Mouse (Mus musculus) CH12F3 (cell line): ENCODE data around the gene Rpp25l.
"Not testable (repeated sequence)": the region's sequence is repeated elsewhere in the genome, so short reads cannot be mapped to it uniquely, and the experiment has no call there.

ENCODE experiments used
- in situ Hi-C: fragments of 300-500 bp; cut with MboI; formaldehyde crosslinking; loops from 2 replicates; pipeline ENCODE4 v1.14.3; 2020; ENCODE audit warnings: low sequenced_read_pairs

Rpp25l gene

GRCm38 (mm10) chr4:41737602-41738255 is 24.4 kb upstream of the Rpp25l start:
- in situ Hi-C loops = no loop called here

DNA sequence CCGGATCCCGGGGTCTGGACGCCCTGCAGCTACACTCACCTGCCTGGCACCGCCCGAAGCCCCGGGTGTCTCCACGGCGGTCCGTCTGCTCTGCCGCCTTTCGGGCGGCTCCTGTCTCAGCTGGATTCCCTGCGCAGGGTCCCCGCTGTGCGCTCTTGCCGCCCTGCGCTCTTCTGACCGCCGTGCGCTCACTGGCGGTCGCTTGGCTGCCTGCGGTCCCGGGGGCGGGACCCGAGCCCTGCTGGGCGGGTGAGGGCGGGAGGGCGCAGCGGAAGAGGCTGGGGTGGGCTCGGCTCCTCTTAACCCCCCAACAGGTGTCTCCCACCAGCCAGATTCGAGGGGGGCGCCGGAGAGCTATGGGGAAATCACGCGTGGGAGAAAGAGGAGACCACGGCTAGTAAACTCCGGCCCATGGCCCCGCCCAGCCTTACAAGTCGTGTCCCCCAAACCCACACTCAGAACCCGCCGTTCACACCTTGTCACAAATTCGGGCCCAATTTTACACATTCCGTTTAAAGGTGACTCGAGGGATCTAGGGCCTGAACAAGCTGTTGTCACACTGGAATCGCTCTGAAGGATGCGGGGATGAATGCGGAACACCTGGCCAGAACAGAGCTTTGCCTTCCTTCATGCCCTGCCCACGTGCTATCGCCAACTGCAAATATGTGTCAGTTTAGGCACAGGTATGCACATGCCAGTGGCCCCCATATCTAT is 17.9 kb upstream of the Rpp25l start, which contains the start of gene Arid3c:
Gene Arid3c (minus strand): TSS at position 91 of the 714 bp plus-strand sequence.
- in situ Hi-C loops = no loop called here

DNA sequence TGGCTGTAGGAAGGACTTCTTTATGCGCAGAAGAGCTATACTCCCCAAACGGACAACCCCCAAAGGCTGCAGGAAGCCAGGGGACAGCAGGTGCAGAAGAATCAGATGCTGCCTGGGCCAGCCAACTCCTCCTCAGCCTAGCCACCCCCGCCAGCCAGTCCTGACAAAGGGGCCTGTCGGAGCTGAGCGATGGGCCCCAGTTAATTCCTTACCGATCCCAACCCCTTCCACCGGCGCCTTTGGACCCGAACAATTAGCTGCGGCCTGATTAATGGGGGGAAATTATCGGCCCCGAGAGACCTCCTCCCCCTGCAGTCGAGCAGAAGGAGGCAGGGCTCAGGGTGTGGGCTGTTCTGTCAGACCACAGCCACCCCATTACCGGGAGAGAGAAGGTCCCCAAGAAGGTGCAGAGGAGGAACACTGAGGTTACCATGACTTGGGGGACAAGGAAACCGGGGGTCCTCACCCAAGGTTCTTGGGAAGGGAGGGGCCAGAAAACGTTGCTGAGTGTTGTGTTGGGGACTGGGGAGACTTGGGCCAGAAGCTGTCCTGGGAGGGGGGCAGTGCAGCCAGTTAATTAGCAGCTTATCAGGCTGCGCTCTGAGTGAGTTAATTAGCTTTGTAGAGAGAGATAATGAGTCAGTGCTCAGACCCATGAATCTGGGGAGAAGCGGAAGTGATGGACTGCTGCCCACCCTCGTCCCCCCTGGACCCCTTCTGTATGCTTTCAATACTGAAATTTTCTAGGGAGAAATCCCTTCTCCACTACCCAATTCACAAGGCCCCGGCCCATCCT is 13.7 kb upstream of the Rpp25l start:
- in situ Hi-C loops = no loop called here

DNA sequence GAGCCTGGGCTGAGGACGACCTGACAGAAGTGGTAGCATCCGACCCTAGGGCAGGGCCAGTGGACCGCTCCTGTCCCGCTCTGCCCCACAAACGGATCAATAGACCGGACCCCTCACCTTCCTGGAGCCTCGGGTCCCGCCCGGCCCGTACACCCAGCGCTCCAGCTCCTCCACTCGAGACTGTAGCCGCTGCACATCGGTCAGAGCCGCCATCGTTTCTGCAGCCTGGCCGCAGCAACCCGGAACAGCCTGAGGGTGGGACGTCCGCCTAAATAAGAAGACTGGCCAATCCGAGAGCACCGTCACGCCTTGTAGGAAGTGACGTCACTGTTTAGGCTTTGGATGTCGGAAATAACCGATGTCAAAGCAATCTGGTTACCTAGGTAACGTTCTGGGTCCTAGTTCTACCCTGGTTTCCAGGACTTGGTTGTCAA is 9.6 kb upstream of the Rpp25l start, which contains the start of gene Dctn3:
Gene Dctn3 (minus strand): TSS at position 253 of the 434 bp plus-strand sequence.
- in situ Hi-C loops = no loop called here

DNA sequence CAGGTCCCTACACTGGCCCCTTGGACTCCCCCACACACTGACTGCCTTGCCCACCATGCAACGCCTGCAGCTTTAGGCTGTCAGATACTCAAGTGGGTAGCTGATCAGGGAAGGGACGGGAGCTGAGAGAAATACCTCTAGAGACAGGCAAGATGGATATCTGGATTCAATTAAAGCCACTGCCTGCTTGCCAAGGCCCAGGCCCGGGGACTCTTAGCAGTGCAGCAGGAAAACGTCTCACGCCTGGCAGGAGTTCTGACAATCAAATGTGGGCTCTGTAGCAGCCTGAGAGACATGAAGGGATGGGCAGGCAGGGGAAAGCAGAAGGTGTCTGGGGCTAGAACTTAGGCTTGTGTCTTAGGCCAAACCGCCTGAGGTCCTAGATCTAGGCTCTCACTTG is 3.5 kb upstream of the Rpp25l start:
- in situ Hi-C loops = no loop called here

DNA sequence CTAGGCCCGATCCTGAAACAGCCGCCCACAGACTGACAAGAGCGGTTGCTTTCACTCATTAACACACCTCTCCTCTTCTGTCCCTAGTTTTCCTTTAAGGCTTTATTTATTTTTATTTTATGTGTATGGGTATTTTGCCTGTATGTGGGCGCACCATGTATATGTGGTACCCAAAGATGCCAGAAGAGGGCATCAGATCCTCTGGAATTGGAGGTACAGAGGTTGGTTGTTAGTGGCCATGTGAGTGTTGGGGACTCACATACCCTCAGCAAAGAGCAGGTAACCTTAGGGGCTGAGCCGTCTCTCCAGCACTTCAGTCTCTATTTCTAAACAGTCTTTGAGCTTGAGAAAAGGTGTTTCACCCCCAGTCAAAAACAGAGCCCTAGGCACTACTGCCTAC is 2.3 kb upstream of the Rpp25l start:
- in situ Hi-C loops = no loop called here

- in situ Hi-C loops = no loop called here
Observed at GRCm38 (mm10) chr4:41715082-41715481, 1.7 kb upstream of the Rpp25l start.

- in situ Hi-C loops = no loop called here
Observed at GRCm38 (mm10) chr4:41714276-41714675, 942 bp upstream of the Rpp25l start.

- in situ Hi-C loops = no loop called here
Observed at GRCm38 (mm10) chr4:41712421-41713196, 725 bp downstream of the Rpp25l start.

GRCm38 (mm10) chr4:41711705-41712375 is 1.5 kb downstream of the Rpp25l start:
- in situ Hi-C loops = no loop called here

- in situ Hi-C loops = no loop called here
Observed at GRCm38 (mm10) chr4:41710229-41710628, 3.1 kb downstream of the Rpp25l start.

GRCm38 (mm10) chr4:41708192-41708745 is 5.1 kb downstream of the Rpp25l start:
- in situ Hi-C loops = no loop called here

GRCm38 (mm10) chr4:41707011-41707535 is 6.3 kb downstream of the Rpp25l start:
- in situ Hi-C loops = no loop called here

GRCm38 (mm10) chr4:41705922-41706754 is 7.2 kb downstream of the Rpp25l start:
- in situ Hi-C loops = no loop called here

DNA sequence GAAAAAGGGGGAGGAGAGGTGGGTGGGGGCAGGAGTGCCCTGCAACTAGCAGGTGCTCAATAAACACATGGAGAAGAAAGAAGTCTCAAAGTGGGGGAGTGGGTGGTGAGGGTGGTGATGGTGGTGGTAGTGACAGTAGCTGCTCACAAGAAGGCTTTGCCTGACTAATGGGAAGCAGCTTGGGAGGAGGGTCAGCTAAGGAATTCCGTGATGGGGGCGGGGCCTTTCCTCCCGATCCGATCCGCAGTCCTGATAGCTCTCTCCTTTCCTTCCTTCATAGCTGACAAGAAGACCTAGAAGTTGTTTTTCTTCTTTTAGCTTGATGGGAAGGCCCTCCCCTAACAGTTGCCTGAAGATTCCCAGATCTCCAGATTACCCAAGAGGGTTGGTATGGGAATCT is 8.7 kb downstream of the Rpp25l start:
- in situ Hi-C loops = no loop called here

GRCm38 (mm10) chr4:41702226-41702625 is 11.1 kb downstream of the Rpp25l start:
- in situ Hi-C loops = not testable (repeated sequence)

DNA sequence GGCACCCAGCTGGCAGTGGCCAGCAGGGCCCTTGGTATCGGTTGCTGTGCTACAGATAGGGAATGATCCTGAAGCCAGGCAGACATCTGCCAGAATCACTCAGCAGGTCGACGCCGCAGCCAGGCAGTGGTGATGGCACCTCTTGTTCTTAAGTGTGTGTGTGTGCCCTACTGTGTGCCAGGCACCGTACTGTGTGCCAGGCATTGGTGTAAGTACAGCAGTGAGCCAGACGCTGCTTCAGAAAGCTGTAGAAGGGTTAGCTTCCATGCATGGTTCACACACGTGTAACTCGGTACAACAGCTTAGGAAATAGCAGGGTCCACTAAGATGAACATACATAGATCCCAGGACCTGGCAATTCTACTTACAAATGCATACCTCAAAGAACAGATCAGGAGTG is 13.1 kb downstream of the Rpp25l start:
- in situ Hi-C loops = not testable (repeated sequence)

- in situ Hi-C loops = not testable (repeated sequence)
Observed at GRCm38 (mm10) chr4:41699783-41700182, 13.6 kb downstream of the Rpp25l start, which contains the start of gene Il11ra1. Il11ra1 (plus strand) TSS chr4:41699989.
